ENCODE assay signal across 13 mouse cellular contexts in the genomic region with DNA sequence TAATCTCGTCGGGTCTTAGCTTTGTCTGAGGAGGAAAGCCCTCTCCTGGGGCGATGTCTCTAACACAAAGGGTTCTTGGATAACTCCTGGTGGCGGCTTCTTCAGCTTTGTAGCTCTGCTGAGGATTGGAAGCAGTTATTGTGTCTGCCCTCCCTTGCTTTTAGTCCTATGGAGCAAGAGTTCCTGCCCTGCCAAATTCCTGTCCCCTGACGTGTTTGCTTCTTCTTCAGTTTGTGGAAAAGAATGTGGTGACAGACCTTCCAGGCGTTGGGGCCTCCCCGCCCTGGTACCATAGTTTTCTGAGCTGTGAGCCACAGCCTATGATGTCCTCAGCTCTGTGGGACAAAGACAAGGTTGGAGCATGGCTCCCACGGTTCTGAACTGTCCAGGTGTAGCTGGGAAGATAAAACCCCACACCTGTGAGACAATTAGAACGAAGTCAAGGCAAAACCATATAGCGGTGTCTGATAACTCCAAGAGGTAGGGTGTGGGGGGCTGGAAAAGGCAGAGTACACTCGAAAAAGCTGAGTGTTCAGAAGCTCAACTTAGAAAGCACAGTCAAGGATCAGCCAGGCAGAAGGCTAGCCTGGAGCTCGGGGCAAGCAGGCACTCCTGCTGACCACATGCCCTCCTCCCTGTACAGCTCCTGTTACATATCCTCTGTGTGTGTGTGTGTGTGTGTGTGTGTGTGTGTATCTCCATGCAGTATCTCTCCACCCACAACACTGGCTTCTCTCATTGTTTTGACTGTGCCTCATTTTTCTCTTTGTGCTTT. TPM values are rescaled to one million over a fixed set of nuclear protein-coding genes. Genes with fewer than 3 reads are reported as not detected.
DNase-seq lines count a peak whose midpoint lies in the region; ATAC-seq and TF ChIP-seq lines count a peak whose summit lies in the region.
"Had no signal": no experiment of that assay in that cellular context is flagged by ENCODE, and none has a peak within 500 bp of the region (broad histone marks: within the 10 kb centered on the region; RNA-seq: fewer than 3 reads in every experiment).

No protein-coding gene starts in this region.

- H3K27ac ChIP-seq in heart, embryonic 16.5 days (ENCODE audit: low read length), result peak overlapping the region; percentile 68
- no peak overlapping the region for H3K27ac ChIP-seq in forebrain, embryonic 15.5 days (replicated peaks)
- H3K27ac ChIP-seq: forebrain, embryonic 13.5 days; limb, embryonic 12.5 days had no signal

- H3K9ac ChIP-seq in heart, embryonic 16.5 days (ENCODE audit: low read length), result no peak overlapping the region
- H3K9ac ChIP-seq in forebrain, embryonic 15.5 days (replicated peaks), result no peak overlapping the region
- H3K9ac ChIP-seq: forebrain, embryonic 13.5 days; limb, embryonic 12.5 days had no signal

- no peaks in the 10 kb centered on the region for H3K9me3 ChIP-seq in heart, embryonic 16.5 days (replicated peaks; ENCODE audit: control insufficient read depth, low read length)
- no peaks in the 10 kb centered on the region for H3K9me3 ChIP-seq in forebrain, embryonic 15.5 days
- H3K9me3 ChIP-seq: forebrain, embryonic 13.5 days; limb, embryonic 12.5 days had no signal

- ATAC-seq in heart, embryonic 16.5 days (replicated peaks; ENCODE audit: extremely low read depth, insufficient read depth, low FRiP score), result no peak; the same call in 1 of the 2 replicates
- no peak for ATAC-seq in forebrain, embryonic 15.5 days (replicated peaks)
- ATAC-seq: forebrain, embryonic 13.5 days had no signal

- WGBS in heart, embryonic 16.5 days, result 38% methylated on average over 12 of the region's 12 CpGs
- 62% methylated on average over 12 of the region's 12 CpGs for WGBS in lung, adult 2 months
- 62% methylated on average over 12 of the region's 12 CpGs for whole genome bisulfite sequencing in forebrain, embryonic 15.5 days

- intact Hi-C loops in heart, postnatal 14 days (cut with DNase I), result no loop called here

- H3K4me1 ChIP-seq in heart, embryonic 16.5 days (ENCODE audit: control insufficient read depth, insufficient read depth, low read length), result peaks cover 35% of the 10 kb centered on the region
- H3K4me1 ChIP-seq in lung, adult 2 months (ENCODE audit: control insufficient read depth, insufficient read depth, low read length), result peaks cover 16% of the 10 kb centered on the region
- H3K4me1 ChIP-seq in forebrain, embryonic 15.5 days, result peaks cover 36% of the 10 kb centered on the region

- no peak overlapping the region for H3K4me3 ChIP-seq in heart, embryonic 16.5 days (ENCODE audit: low read length)
- no peak overlapping the region for H3K4me3 ChIP-seq in lung, adult 2 months (replicated peaks; ENCODE audit: extremely low read depth, low read depth, low read length)
- H3K4me3 ChIP-seq in forebrain, embryonic 15.5 days, result no peak overlapping the region
- H3K4me3 ChIP-seq: forebrain, embryonic 13.5 days; limb, embryonic 12.5 days had no signal

- TF ChIP-seq CTCF in lung, adult 2 months (IDR thresholded peaks at IDR 0.05; ENCODE audit: insufficient read depth, low read length), result no peak

- no peaks in the 10 kb centered on the region for H3K27me3 ChIP-seq in heart, embryonic 16.5 days (ENCODE audit: control insufficient read depth, insufficient read depth, low read length)
- peaks cover 2% of the 10 kb centered on the region; the same call in 1 of the 2 replicates for H3K27me3 ChIP-seq in forebrain, embryonic 15.5 days

- H3K4me2 ChIP-seq in heart, embryonic 16.5 days (ENCODE audit: low read depth, low read length), result peak overlapping the region; percentile 88
- H3K4me2 ChIP-seq in forebrain, embryonic 15.5 days (replicated peaks), result no peak overlapping the region
- H3K4me2 ChIP-seq: forebrain, embryonic 13.5 days had no signal

- no peaks in the 10 kb centered on the region for H3K36me3 ChIP-seq in heart, embryonic 16.5 days (ENCODE audit: control insufficient read depth, insufficient read depth)
- no peaks in the 10 kb centered on the region for H3K36me3 ChIP-seq in forebrain, embryonic 15.5 days
- H3K36me3 ChIP-seq: limb, embryonic 12.5 days had no signal

- DNase-seq in heart, adult 11 months, result peak; percentile 89
- DNase-seq in heart, postnatal 14 days, result no peak
- DNase-seq in 3134 (ENCODE audit: extremely low read depth, insufficient read length, low spot score), result peak; percentile 74
- peak; percentile 28 for DNase-seq in lung, adult 2 months
- no peak for DNase-seq in embryo, embryonic 9.5 days (ENCODE audit: extremely low spot score)
- no peak for DNase-seq in cerebellum, postnatal 4 days (ENCODE audit: low spot score in 2 of 2)
- DNase-seq: kidney, adult 2 months; layer of hippocampus, adult 9-11 months had no signal

- no peak for TF ChIP-seq POLR2A in lung, adult 2 months (IDR thresholded peaks at IDR 0.05; ENCODE audit: borderline replicate concordance, extremely low read depth, low read depth, low read length)

RNA-seq across cellular contexts. Expression of gene Tlr5, which starts 1.8 kb away (rescaled TPM):
- total RNA-seq in heart, postnatal 14 days (2021), result 1 to 10 TPM; 1.7 to 2.1 TPM
- 1.6 and 1.7 TPM in 2 replicates for polyA plus RNA-seq in heart, embryonic 16.5 days (2015; fragmentation: Nextera tagmentation; extraction: Ambion mirVana)
- polyA plus RNA-seq in lung, adult 2 months (2012; rRNA removed), result 6.1 and 7.4 TPM in 2 replicates
- polyA plus RNA-seq in forebrain, embryonic 15.5 days (2015; fragmentation: Nextera tagmentation; extraction: Ambion mirVana), result 0.05 and 0.14 TPM in 2 replicates
- total RNA-seq: common myeloid progenitor, adult 5-6 weeks had no signal

Comparison
In these comparisons a context has a peak if more than half of its experiments do, and no peak if none do; other contexts are left out.
1. DNase-seq: peak in heart, adult 11 months (single experiment), 3134 (single experiment) and lung, adult 2 months (single experiment); none in heart, postnatal 14 days (0 of 2), embryo, embryonic 9.5 days (single experiment) and cerebellum, postnatal 4 days (0 of 2).